Mouse (Mus musculus): ENCODE measurements around the gene Fmnl1. TPM values are rescaled to one million over a fixed set of nuclear protein-coding genes. Genes with fewer than 3 reads are reported as not detected.

Gene Fmnl1
- polyA plus RNA-seq, 1 experiment from 2014 or later: 5.9 TPM

- DNase-seq (no peak), ATAC-seq (no peak)
- TF ChIP-seq EP300 (IDR thresholded peaks at IDR 0.05; ENCODE audit: low read depth) (no peak), CTCF (IDR thresholded peaks at IDR 0.05; ENCODE audit: low read depth) (no peak)
- 87% methylated on average over 7 of the region's 7 CpGs for WGBS (ENCODE audit: insufficient replicate concordance)
- H3K9ac ChIP-seq (replicated peaks): no peak overlapping the region
- H3K4me1 ChIP-seq (ENCODE audit: insufficient read depth): no peaks in the 10 kb centered on the region
- H3K9me3 ChIP-seq (ENCODE audit: low read length): no peaks in the 10 kb centered on the region
- peaks cover 14% of the 10 kb centered on the region for H3K36me3 ChIP-seq (replicated peaks; ENCODE audit: insufficient read depth, low read length)
- no peak overlapping the region for H3K4me3 ChIP-seq (ENCODE audit: low read depth, low read length)
- H3K27me3 ChIP-seq (ENCODE audit: insufficient read depth, low read length): no peaks in the 10 kb centered on the region
- H3K27ac ChIP-seq (ENCODE audit: low read depth): no peak overlapping the region
- no peak overlapping the region for H3K4me2 ChIP-seq (ENCODE audit: low read depth, low read length)
Measured at GRCm38 (mm10) chr11:103231367-103231766, 60.5 kb downstream of the Fmnl1 start.

- no peaks in the 10 kb centered on the region for H3K9me3 ChIP-seq (ENCODE audit: low read length)
- H3K27me3 ChIP-seq (ENCODE audit: insufficient read depth, low read length): no peaks in the 10 kb centered on the region
- peaks cover 18% of the 10 kb centered on the region for H3K36me3 ChIP-seq (replicated peaks; ENCODE audit: insufficient read depth, low read length)
- ATAC-seq (no peak), DNase-seq (peak; percentile 81)
- H3K27ac ChIP-seq (ENCODE audit: low read depth): no peak overlapping the region
- TF ChIP-seq EP300 (IDR thresholded peaks at IDR 0.05; ENCODE audit: low read depth): no peak
- peak; percentile 85 for TF ChIP-seq CTCF (IDR thresholded peaks at IDR 0.05; ENCODE audit: low read depth)
- no peak overlapping the region for H3K4me2 ChIP-seq (ENCODE audit: low read depth, low read length)
- no peak overlapping the region for H3K4me3 ChIP-seq (ENCODE audit: low read depth, low read length)
- no peaks in the 10 kb centered on the region for H3K4me1 ChIP-seq (ENCODE audit: insufficient read depth)
- 37% methylated on average over 7 of the region's 7 CpGs for WGBS (ENCODE audit: insufficient replicate concordance)
- no peak overlapping the region for H3K9ac ChIP-seq (replicated peaks)
Measured at GRCm38 (mm10) chr11:103232966-103233365, 62.1 kb downstream of the Fmnl1 start.

GRCm38 (mm10) chr11:103234447-103234846 is 63.5 kb downstream of the Fmnl1 start:
- H3K27me3 ChIP-seq (ENCODE audit: insufficient read depth, low read length): no peaks in the 10 kb centered on the region
- no peak for DNase-seq
- H3K27ac ChIP-seq (ENCODE audit: low read depth): no peak overlapping the region
- TF ChIP-seq EP300 (IDR thresholded peaks at IDR 0.05; ENCODE audit: low read depth) (no peak), CTCF (IDR thresholded peaks at IDR 0.05; ENCODE audit: low read depth) (no peak)
- no peak overlapping the region for H3K4me3 ChIP-seq (ENCODE audit: low read depth, low read length)
- 82% methylated on average over 1 of the region's 1 CpGs for WGBS (ENCODE audit: insufficient replicate concordance)
- no peak for ATAC-seq
- no peak overlapping the region for H3K4me2 ChIP-seq (ENCODE audit: low read depth, low read length)
- H3K36me3 ChIP-seq (replicated peaks; ENCODE audit: insufficient read depth, low read length): peaks cover 21% of the 10 kb centered on the region
- H3K9ac ChIP-seq (replicated peaks): no peak overlapping the region
- no peaks in the 10 kb centered on the region for H3K9me3 ChIP-seq (ENCODE audit: low read length)
- no peaks in the 10 kb centered on the region for H3K4me1 ChIP-seq (ENCODE audit: insufficient read depth)

DNA sequence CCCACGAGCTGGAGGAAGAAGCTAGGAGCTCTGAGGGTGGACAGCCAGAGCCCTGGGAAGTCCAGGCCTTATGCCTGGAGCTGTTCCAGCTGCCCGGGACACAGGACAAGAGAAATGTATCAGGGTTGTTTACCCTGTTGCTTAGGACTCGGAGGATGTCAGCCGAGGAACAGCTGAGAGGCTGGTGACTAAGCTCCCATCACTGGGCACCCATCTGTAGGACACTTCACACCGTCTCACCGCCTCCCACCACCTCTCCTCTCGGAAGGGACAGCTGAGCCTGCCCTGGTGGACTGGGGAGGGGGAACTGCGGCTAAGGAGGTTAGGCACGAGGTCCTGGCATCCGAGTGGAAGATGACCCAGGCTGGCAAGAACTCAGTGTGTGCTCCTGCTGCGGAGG is 64.8 kb downstream of the Fmnl1 start:
- Histone ChIP-seq H3K4me2 (ENCODE audit: low read depth, low read length) (no peak overlapping the region), H3K27ac (ENCODE audit: low read depth) (no peak overlapping the region), H3K9me3 (ENCODE audit: low read length) (no peaks in the 10 kb centered on the region), H3K36me3 (replicated peaks; ENCODE audit: insufficient read depth, low read length) (peaks cover 12% of the 10 kb centered on the region), H3K27me3 (ENCODE audit: insufficient read depth, low read length) (no peaks in the 10 kb centered on the region), H3K4me3 (ENCODE audit: low read depth, low read length) (no peak overlapping the region), H3K9ac (replicated peaks) (no peak overlapping the region), H3K4me1 (ENCODE audit: insufficient read depth) (no peaks in the 10 kb centered on the region)
- 64% methylated on average over 11 of the region's 11 CpGs for WGBS (ENCODE audit: insufficient replicate concordance)
- no peak for DNase-seq
- TF ChIP-seq CTCF (IDR thresholded peaks at IDR 0.05; ENCODE audit: low read depth): no peak
- no peak for TF ChIP-seq EP300 (IDR thresholded peaks at IDR 0.05; ENCODE audit: low read depth)
- no peak for ATAC-seq

GRCm38 (mm10) chr11:103236431-103236830 is 65.5 kb downstream of the Fmnl1 start:
- TF ChIP-seq EP300 (IDR thresholded peaks at IDR 0.05; ENCODE audit: low read depth) (no peak), CTCF (IDR thresholded peaks at IDR 0.05; ENCODE audit: low read depth) (no peak)
- ATAC-seq (no peak), DNase-seq (no peak)
- Histone ChIP-seq H3K9ac (replicated peaks) (no peak overlapping the region), H3K27ac (ENCODE audit: low read depth) (no peak overlapping the region), H3K4me2 (ENCODE audit: low read depth, low read length) (no peak overlapping the region), H3K4me1 (ENCODE audit: insufficient read depth) (no peaks in the 10 kb centered on the region), H3K4me3 (ENCODE audit: low read depth, low read length) (no peak overlapping the region), H3K9me3 (ENCODE audit: low read length) (no peaks in the 10 kb centered on the region), H3K27me3 (ENCODE audit: insufficient read depth, low read length) (no peaks in the 10 kb centered on the region), H3K36me3 (replicated peaks; ENCODE audit: insufficient read depth, low read length) (peaks cover 12% of the 10 kb centered on the region)
- WGBS (ENCODE audit: insufficient replicate concordance): 85% methylated on average over 6 of the region's 6 CpGs

DNA sequence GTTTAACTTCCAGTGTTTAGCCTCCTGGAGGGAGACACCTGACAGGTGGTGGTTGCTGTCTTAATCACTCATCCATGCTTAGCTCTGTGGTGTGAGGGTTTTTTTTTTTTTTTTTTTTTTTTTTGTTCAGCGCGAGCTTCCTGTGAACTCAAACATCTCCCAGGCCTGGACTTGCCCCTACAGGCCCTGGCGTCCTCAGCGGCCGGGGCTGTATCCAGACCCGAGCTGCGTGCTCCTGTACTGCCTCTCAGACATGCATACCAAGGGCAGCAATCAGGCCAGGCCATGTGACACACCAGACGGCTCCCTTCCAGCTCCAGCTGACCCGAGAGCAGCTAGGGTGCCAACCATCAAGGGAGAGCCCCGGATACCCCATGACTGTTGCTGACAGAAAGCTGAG is 66.0 kb downstream of the Fmnl1 start:
- no peaks in the 10 kb centered on the region for H3K9me3 ChIP-seq (ENCODE audit: low read length)
- WGBS (ENCODE audit: insufficient replicate concordance): 74% methylated on average over 10 of the region's 10 CpGs
- no peaks in the 10 kb centered on the region for H3K27me3 ChIP-seq (ENCODE audit: insufficient read depth, low read length)
- H3K27ac ChIP-seq (ENCODE audit: low read depth): no peak overlapping the region
- TF ChIP-seq EP300 (IDR thresholded peaks at IDR 0.05; ENCODE audit: low read depth) (no peak), CTCF (IDR thresholded peaks at IDR 0.05; ENCODE audit: low read depth) (no peak)
- peaks cover 12% of the 10 kb centered on the region for H3K36me3 ChIP-seq (replicated peaks; ENCODE audit: insufficient read depth, low read length)
- no peak overlapping the region for H3K4me2 ChIP-seq (ENCODE audit: low read depth, low read length)
- no peak overlapping the region for H3K9ac ChIP-seq (replicated peaks)
- ATAC-seq (no peak), DNase-seq (no peak)
- no peaks in the 10 kb centered on the region for H3K4me1 ChIP-seq (ENCODE audit: insufficient read depth)
- H3K4me3 ChIP-seq (ENCODE audit: low read depth, low read length): no peak overlapping the region

DNA sequence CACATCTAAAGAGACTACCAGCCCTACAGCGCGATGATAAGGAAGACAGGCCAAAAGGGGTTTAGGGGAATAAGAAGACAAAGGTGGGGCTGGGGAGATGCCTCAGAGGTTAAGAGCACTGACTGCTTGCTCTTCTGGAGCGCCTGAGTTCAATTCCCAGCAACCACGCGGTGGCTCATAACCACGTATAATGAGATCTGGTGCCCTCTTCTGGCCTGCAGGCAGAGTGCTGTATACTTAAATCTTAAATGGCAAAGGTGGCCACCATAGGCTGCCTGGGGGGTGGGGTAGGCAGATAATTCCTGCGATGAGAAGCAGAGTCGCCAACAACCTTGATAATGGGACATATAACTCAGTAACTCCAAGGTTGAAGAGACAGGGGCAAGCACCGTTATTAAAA is 66.8 kb downstream of the Fmnl1 start:
- Histone ChIP-seq H3K36me3 (replicated peaks; ENCODE audit: insufficient read depth, low read length) (peaks cover 12% of the 10 kb centered on the region), H3K9me3 (ENCODE audit: low read length) (no peaks in the 10 kb centered on the region), H3K4me3 (ENCODE audit: low read depth, low read length) (no peak overlapping the region), H3K27me3 (ENCODE audit: insufficient read depth, low read length) (no peaks in the 10 kb centered on the region), H3K4me1 (ENCODE audit: insufficient read depth) (no peaks in the 10 kb centered on the region), H3K4me2 (ENCODE audit: low read depth, low read length) (no peak overlapping the region), H3K27ac (ENCODE audit: low read depth) (no peak overlapping the region), H3K9ac (replicated peaks) (no peak overlapping the region)
- TF ChIP-seq CTCF (IDR thresholded peaks at IDR 0.05; ENCODE audit: low read depth) (no peak; the same call in 1 of the 2 replicates), EP300 (IDR thresholded peaks at IDR 0.05; ENCODE audit: low read depth) (no peak)
- WGBS (ENCODE audit: insufficient replicate concordance): 83% methylated on average over 9 of the region's 9 CpGs
- ATAC-seq (no peak), DNase-seq (no peak)

Data from liver, postnatal 0 days (tissue).